Mouse (Mus musculus) adrenal gland, postnatal 0 days (tissue): ENCODE results near the gene Klkb1. TPM values are rescaled to one million over a fixed set of nuclear protein-coding genes. Genes with fewer than 3 reads are reported as not detected.

Source experiments
- polyA plus RNA-seq: library from polyadenylated mRNA; unstranded; fragments of >200 nt; fragmentation: Nextera tagmentation; extraction: Ambion mirVana; gene quantifications from 2 replicates; pipeline ENCODE4 v1.2.1, GENCODE M21; 2015

The Klkb1 gene
- 0.35 and 1.4 TPM in 2 replicates for polyA plus RNA-seq

DNA sequence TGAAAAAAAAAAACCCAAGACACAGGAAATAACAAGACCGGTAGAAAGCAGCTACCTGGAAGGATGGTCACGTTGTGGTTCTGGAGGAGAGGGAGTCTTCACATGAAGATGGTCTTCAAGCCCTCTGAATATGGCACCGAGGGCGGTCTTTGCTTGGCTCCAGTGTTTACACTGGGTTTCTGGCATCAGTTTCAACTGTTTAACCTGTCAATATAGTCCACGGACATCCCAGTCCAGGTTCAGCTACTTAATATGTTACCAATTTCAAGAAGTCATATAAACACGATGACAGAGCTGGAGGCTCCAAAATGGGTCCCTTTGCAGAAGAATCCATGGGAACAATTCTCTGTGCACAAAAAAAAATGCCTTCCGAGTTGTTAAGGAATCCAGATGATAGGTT lies at the start of gene Klkb1:
Klkb1 (minus strand) TSS at position 173 of the 400 bp plus-strand sequence.

GRCm38 (mm10) chr8:45332685-45333409 lies 38.2 kb upstream of the Klkb1 start, which contains the start of gene Cyp4v3:
Gene Cyp4v3 (minus strand): TSS chr8:45333216.

GRCm38 (mm10) chr8:45308366-45308765 lies 13.7 kb upstream of the Klkb1 start, which contains the start of gene Gm45753:
Gene Gm45753 (minus strand): TSS chr8:45308466.

GRCm38 (mm10) chr8:45261920-45262319 lies 32.7 kb downstream of the Klkb1 start, which contains the start of gene F11:
Gene F11 (minus strand): TSS chr8:45262031.

Other genes starting within 250 kb of the Klkb1 start
- gene Mtnr1a, start 225.7 kb downstream of the Klkb1 start, polyA plus RNA-seq, result 0.28 TPM in 1 of 2 replicates, not detected in the other
- 1.0 and 2.1 TPM in 2 replicates for gene F11, start 32.8 kb downstream of the Klkb1 start, polyA plus RNA-seq
- 1.0 TPM in 2 replicates for gene Gm45753, start 13.6 kb upstream of the Klkb1 start, polyA plus RNA-seq
- gene Cyp4v3, start 38.4 kb upstream of the Klkb1 start, polyA plus RNA-seq, result 5.1 and 10.2 TPM in 2 replicates
- gene Fam149a, start 87.4 kb upstream of the Klkb1 start, polyA plus RNA-seq, result 7.2 and 8.4 TPM in 2 replicates
- 3.3 and 4.4 TPM in 2 replicates for gene Tlr3, start 116.2 kb upstream of the Klkb1 start, polyA plus RNA-seq
- gene Sorbs2, start 212.9 kb upstream of the Klkb1 start, polyA plus RNA-seq, result 18.9 and 36.0 TPM in 2 replicates